Mouse (Mus musculus) liver, embryonic 15.5 days (tissue): Measurements from ENCODE around the gene Ostf1. TPM values are rescaled to one million over a fixed set of nuclear protein-coding genes. Genes with fewer than 3 reads are reported as not detected.

Source experiments
- ATAC-seq: fragments of 200-750 bp; cut with Nextera tagmentation; 2 replicates; pipeline ENCODE4 v1.8.0; 2017; ENCODE audit warnings: moderate number of reproducible peaks, mild to moderate bottlenecking, moderate library complexity; ENCODE audit not compliant: insufficient read depth
- H3K27ac ChIP-seq: fragments of 300-500 bp; sonication (generic); replicated peaks from 2 replicates; pipeline ENCODE4 v1.5.1; 2015; ENCODE audit warnings: mild to moderate bottlenecking, inconsistent platforms
- H3K27me3 ChIP-seq: fragments of 300-500 bp; sonication (generic); 2 replicates; pipeline ENCODE4 v1.6.1; 2015; ENCODE audit warnings: mild to moderate bottlenecking, inconsistent platforms
- H3K36me3 ChIP-seq: fragments of 300-500 bp; sonication (generic); replicated peaks from 2 replicates; pipeline ENCODE4 v1.6.1; 2015; ENCODE audit warnings: moderate library complexity, mild to moderate bottlenecking, inconsistent platforms
- H3K4me1 ChIP-seq: fragments of 300-500 bp; sonication (generic); replicated peaks from 2 replicates; pipeline ENCODE4 v1.6.1; 2015; ENCODE audit warnings: inconsistent platforms
- H3K4me2 ChIP-seq: fragments of 300-500 bp; sonication (generic); 2 replicates; pipeline ENCODE4 v1.6.1; 2015; ENCODE audit warnings: moderate library complexity, mild to moderate bottlenecking, inconsistent platforms
- H3K4me3 ChIP-seq: fragments of 300-500 bp; sonication (generic); replicated peaks from 2 replicates; pipeline ENCODE4 v1.5.1; 2015; ENCODE audit warnings: mild to moderate bottlenecking, inconsistent platforms
- H3K9ac ChIP-seq: fragments of 300-500 bp; sonication (generic); 2 replicates; pipeline ENCODE4 v1.6.1; 2015; ENCODE audit warnings: moderate library complexity, mild to moderate bottlenecking, inconsistent platforms
- H3K9me3 ChIP-seq: fragments of 300-500 bp; sonication (generic); replicated peaks from 2 replicates; pipeline ENCODE4 v1.6.1; 2016; ENCODE audit warnings: inconsistent platforms
- WGBS: fragments of 180-500 bp; shearing (Covaris S2); methylation state at CpG from one replicate; pipeline ENCODE4 v1.1.7; 2015; ENCODE audit warnings: mixed read lengths; ENCODE audit not compliant: insufficient replicate concordance; 5-methylcytosine and 5-hydroxymethylcytosine counted together
- polyA plus RNA-seq: library from polyadenylated mRNA; unstranded; fragments of >200 nt; fragmentation: Nextera tagmentation; extraction: Ambion mirVana; gene quantifications from 2 replicates; pipeline ENCODE4 v1.2.1, GENCODE M21; 2015

Gene Ostf1
- polyA plus RNA-seq, 1 experiment from 2014 or later: 66.5 TPM

DNA sequence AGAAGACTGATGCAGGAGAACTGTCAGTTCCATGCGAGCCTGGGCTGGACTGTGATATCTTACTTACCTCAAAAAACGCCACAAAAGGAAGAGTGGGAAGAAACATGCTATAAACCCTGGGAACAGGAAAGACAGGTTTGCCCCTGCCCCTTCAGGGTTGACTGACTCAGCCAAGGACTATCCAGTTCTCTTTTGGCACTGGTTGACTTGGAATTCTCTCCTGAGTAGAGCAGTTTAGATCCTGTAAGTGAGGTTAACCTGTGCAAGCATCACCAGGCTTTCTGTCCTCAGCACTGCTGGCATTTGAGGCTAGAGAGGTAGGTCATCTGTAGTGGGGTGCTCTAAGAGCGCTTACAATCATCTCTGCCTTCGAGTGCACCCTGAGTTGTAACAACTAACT lies 26.9 kb upstream of the Ostf1 start:
- H3K4me1 ChIP-seq: peaks cover 10% of the 10 kb centered on the region
- 57% methylated on average over 4 of the region's 4 CpGs for WGBS
- no peak overlapping the region for H3K4me2 ChIP-seq
- no peaks in the 10 kb centered on the region for H3K9me3 ChIP-seq
- no peaks in the 10 kb centered on the region for H3K27me3 ChIP-seq
- H3K4me3 ChIP-seq: no peak overlapping the region
- H3K9ac ChIP-seq: no peak overlapping the region
- no peak overlapping the region for H3K27ac ChIP-seq
- no peaks in the 10 kb centered on the region for H3K36me3 ChIP-seq
- no peak for ATAC-seq

DNA sequence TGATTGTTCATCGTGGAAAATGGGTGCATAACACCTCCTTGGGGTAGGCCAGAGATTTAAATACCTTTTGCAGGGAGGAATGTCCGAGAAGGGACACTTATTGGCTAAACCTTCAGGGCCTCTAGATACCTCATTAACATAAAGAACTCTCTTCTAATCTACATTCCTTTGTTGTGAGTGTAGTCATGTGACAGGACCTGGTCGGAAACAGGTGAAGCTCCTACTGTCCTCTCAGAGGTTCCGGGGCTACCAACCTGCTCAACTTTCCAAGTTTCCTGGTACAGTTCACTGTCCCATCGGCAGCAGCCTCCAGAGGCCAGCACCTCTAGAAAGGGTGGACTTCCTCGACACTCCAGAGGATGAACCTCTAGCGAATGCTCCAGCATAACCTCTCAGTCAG lies 24.4 kb upstream of the Ostf1 start:
- H3K27ac ChIP-seq: no peak overlapping the region
- H3K4me3 ChIP-seq: no peak overlapping the region
- no peak for ATAC-seq
- H3K9me3 ChIP-seq: no peaks in the 10 kb centered on the region
- H3K27me3 ChIP-seq: no peaks in the 10 kb centered on the region
- peaks cover 19% of the 10 kb centered on the region for H3K4me1 ChIP-seq
- no peak overlapping the region for H3K4me2 ChIP-seq
- no peaks in the 10 kb centered on the region for H3K36me3 ChIP-seq
- no peak overlapping the region for H3K9ac ChIP-seq
- 68% methylated on average over 7 of the region's 7 CpGs for WGBS

GRCm38 (mm10) chr19:18654984-18655383 lies 23.4 kb upstream of the Ostf1 start:
- Histone ChIP-seq H3K4me3 (no peak overlapping the region), H3K9ac (no peak overlapping the region), H3K27me3 (no peaks in the 10 kb centered on the region), H3K4me2 (no peak overlapping the region), H3K27ac (no peak overlapping the region), H3K4me1 (peaks cover 29% of the 10 kb centered on the region), H3K9me3 (no peaks in the 10 kb centered on the region), H3K36me3 (no peaks in the 10 kb centered on the region)
- no peak for ATAC-seq
- 45% methylated on average over 5 of the region's 5 CpGs for WGBS

DNA sequence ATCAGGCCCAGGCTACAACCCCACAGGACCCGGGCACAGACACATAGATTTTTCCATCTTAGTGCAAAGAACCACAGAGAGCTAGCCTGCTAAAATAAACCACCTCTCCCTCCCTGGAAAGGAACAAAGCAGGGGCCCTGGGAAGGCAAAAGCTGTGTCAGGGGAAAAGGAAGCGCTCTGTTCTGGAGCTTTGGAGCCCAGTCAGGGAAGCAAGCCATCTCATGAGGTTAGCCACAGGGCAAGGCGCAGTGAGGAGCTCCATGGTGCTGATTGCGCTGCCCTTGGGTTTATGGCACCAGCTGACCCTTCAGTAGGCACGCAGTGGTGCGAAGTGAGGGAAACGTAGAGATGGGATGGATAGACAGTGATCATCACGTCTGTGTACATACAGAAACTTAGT lies 22.7 kb upstream of the Ostf1 start:
- ATAC-seq: no peak
- no peaks in the 10 kb centered on the region for H3K36me3 ChIP-seq
- no peak overlapping the region for H3K4me3 ChIP-seq
- peaks cover 34% of the 10 kb centered on the region for H3K4me1 ChIP-seq
- no peaks in the 10 kb centered on the region for H3K27me3 ChIP-seq
- 82% methylated on average over 8 of the region's 8 CpGs for WGBS
- H3K27ac ChIP-seq: no peak overlapping the region
- no peak overlapping the region for H3K9ac ChIP-seq
- no peaks in the 10 kb centered on the region for H3K9me3 ChIP-seq
- H3K4me2 ChIP-seq: no peak overlapping the region

DNA sequence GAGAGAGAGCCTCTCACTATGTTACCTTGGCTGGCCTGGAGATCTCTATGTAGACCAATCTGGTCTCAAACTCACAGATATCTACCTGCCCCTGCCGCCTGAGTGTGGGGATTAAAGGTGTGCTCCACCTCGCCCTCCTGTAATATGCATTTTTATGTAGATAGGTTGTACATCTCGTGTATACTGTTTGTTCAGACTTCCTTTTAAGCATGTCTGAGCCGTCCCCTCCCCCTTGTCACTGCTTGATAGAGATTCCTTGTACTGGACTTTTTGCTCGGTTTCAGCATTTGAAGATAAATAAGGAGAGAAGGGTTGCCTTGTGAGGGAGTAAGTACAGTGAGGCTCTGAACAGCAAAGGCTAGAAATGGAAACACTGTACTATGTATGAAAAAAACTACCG lies 21.4 kb upstream of the Ostf1 start:
- peaks cover 44% of the 10 kb centered on the region for H3K4me1 ChIP-seq
- WGBS: 46% methylated on average over 6 of the region's 6 CpGs

DNA sequence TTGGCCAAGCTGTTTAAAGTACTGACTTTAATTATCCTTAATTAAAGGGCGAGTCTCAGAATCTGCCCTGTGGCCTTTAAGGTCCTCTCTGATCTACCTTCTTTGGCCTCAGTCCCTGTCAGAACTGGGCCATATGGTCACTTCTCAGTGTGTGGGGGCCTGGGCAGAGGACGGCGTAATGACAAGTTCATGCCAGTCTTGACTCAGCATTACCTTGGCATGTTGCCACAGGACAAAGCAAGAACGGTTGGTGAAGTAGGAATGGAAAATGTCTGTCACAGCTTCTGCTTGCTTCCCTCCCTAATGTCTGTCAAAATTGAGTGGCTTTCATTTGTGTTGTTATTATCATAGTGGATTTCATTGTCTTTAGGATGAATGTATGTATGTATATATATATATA lies 21.0 kb upstream of the Ostf1 start:
- 66% methylated on average over 4 of the region's 4 CpGs for WGBS
- Histone ChIP-seq H3K27ac (no peak overlapping the region), H3K9me3 (no peaks in the 10 kb centered on the region), H3K4me2 (no peak overlapping the region), H3K9ac (no peak overlapping the region), H3K27me3 (no peaks in the 10 kb centered on the region), H3K36me3 (no peaks in the 10 kb centered on the region), H3K4me3 (no peak overlapping the region), H3K4me1 (peaks cover 49% of the 10 kb centered on the region)
- ATAC-seq: no peak

More for the DNA sequence above, 21.4 kb upstream of the Ostf1 start:
- no peak overlapping the region for H3K27ac ChIP-seq
- no peak for ATAC-seq
- H3K4me3 ChIP-seq: no peak overlapping the region
- H3K36me3 ChIP-seq: no peaks in the 10 kb centered on the region
- H3K9me3 ChIP-seq: no peaks in the 10 kb centered on the region
- H3K4me2 ChIP-seq: no peak overlapping the region
- H3K27me3 ChIP-seq: no peaks in the 10 kb centered on the region
- H3K9ac ChIP-seq: no peak overlapping the region

- H3K4me2 ChIP-seq: peak overlapping the region; percentile 32
- peak overlapping the region; percentile 19 for H3K27ac ChIP-seq
- 28% methylated on average over 6 of the region's 6 CpGs for WGBS
- no peaks in the 10 kb centered on the region for H3K27me3 ChIP-seq
- H3K4me3 ChIP-seq: no peak overlapping the region
- no peak overlapping the region for H3K9ac ChIP-seq
- ATAC-seq: peak; percentile 21; the same call in 1 of the 2 replicates
- H3K9me3 ChIP-seq: no peaks in the 10 kb centered on the region
- no peaks in the 10 kb centered on the region for H3K36me3 ChIP-seq
- peaks cover 69% of the 10 kb centered on the region for H3K4me1 ChIP-seq
These were observed 18.9 kb upstream of the Ostf1 start for GRCm38 (mm10) chr19:18650473-18650872.

DNA sequence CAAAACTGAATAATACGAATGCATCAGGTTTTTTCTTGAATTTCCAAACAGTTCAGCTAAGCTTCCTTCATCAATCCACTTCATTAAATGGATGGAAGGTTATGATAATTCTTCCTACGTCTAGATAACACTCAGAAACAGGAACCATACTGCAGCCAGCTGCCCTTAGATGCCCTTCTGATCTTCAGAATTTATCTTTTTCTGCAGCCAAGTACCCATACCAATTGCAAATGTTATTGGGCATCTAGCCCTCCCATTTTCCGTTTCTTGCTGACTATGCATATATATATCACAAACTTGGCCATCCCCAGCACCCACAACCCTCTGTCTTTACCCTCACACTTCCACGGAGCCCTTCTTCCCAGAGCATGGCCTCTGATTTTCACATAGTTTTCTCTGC lies 18.3 kb upstream of the Ostf1 start:
- Histone ChIP-seq H3K9ac (no peak overlapping the region), H3K4me3 (no peak overlapping the region), H3K4me1 (peaks cover 72% of the 10 kb centered on the region), H3K4me2 (peak overlapping the region; percentile 32), H3K27ac (peak overlapping the region; percentile 19), H3K9me3 (no peaks in the 10 kb centered on the region), H3K27me3 (no peaks in the 10 kb centered on the region), H3K36me3 (no peaks in the 10 kb centered on the region)
- no peak for ATAC-seq
- WGBS: 26% methylated on average over 4 of the region's 4 CpGs

DNA sequence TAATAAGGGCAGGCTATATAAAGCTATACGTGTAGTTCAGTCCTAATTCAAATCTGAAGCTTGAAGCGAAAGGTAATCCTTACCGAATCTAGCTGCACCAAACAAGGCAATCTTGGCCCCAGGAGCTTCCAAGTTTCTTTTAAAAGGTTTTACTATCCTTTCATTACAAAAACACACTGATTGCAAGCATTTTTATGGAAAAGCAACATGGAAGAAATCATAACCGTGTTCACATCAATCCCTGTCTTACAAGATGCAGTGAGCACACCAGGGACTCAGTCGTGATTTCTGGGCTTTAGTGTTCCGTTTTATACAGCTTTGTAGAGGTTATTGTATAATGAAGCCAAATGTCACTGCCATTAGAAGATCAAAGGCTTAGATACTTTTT lies 16.9 kb upstream of the Ostf1 start:
- Histone ChIP-seq H3K9ac (no peak overlapping the region), H3K4me3 (no peak overlapping the region), H3K27ac (0 out of 2 replicates have a peak overlapping the region, but pooled peaks have one; percentile 84), H3K4me2 (no peak overlapping the region), H3K9me3 (no peaks in the 10 kb centered on the region), H3K4me1 (peaks cover 79% of the 10 kb centered on the region), H3K27me3 (no peaks in the 10 kb centered on the region), H3K36me3 (no peaks in the 10 kb centered on the region)
- WGBS: 82% methylated on average over 6 of the region's 6 CpGs
- no peak for ATAC-seq

GRCm38 (mm10) chr19:18647775-18648557 lies 16.3 kb upstream of the Ostf1 start:
- Histone ChIP-seq H3K9me3 (no peaks in the 10 kb centered on the region), H3K4me2 (no peak overlapping the region), H3K4me1 (peaks cover 80% of the 10 kb centered on the region), H3K36me3 (no peaks in the 10 kb centered on the region), H3K4me3 (no peak overlapping the region), H3K27ac (peak overlapping the region; percentile 84), H3K27me3 (no peaks in the 10 kb centered on the region), H3K9ac (no peak overlapping the region)
- 62% methylated on average over 9 of the region's 9 CpGs for WGBS
- no peak for ATAC-seq

DNA sequence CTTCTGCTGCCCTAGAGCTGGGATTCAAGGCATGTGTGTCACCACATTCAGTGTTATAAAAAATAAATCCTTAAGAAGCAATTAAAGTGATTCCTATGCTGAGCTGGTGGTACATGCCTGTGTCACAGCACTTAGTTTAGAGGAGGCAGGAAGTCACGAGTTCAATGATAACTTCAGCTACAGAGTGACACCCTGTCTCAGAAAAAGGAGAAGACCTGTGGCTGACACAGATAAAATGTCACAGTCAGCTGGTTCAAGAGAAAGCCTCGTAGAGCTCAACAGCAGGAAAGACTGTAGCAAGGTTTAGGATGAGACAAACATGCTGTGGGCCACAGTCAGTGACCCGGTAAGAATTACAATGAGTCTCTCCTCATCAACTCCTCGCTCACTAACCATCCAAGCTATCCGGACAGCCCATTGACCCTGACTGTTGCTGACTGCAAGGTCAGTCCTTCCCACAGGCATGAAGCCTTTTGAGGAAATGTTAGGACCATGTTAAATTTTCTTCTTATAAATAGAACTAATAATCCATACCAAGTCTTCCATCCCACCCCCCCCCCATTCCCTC lies 15.3 kb upstream of the Ostf1 start:
- Histone ChIP-seq H3K9ac (peak overlapping the region; percentile 19; the same call in 1 of the 2 replicates), H3K4me2 (peak overlapping the region; percentile 42), H3K4me1 (peaks cover 81% of the 10 kb centered on the region), H3K4me3 (no peak overlapping the region), H3K36me3 (no peaks in the 10 kb centered on the region), H3K9me3 (no peaks in the 10 kb centered on the region), H3K27ac (peak overlapping the region; percentile 84), H3K27me3 (no peaks in the 10 kb centered on the region)
- peak; percentile 74 for ATAC-seq
- 8% methylated on average over 5 of the region's 5 CpGs for WGBS
